Mouse (Mus musculus) liver, embryonic 12.5 days (tissue): Measurements from ENCODE around the gene Scp2. TPM values are rescaled to one million over a fixed set of nuclear protein-coding genes. Genes with fewer than 3 reads are reported as not detected.
A peak's percentile ranks its signal among the peaks of the same experiment; 100 is the strongest.

ENCODE experiments used
- ATAC-seq: fragments of 200-750 bp; cut with Nextera tagmentation; 2 replicates; pipeline ENCODE4 v1.8.0; 2017; ENCODE audit warnings: moderate number of reproducible peaks, mild to moderate bottlenecking, moderate library complexity
- H3K27ac ChIP-seq: fragments of 300-500 bp; sonication (generic); 2 replicates; pipeline ENCODE4 v1.5.1; 2016; ENCODE audit warnings: mild to moderate bottlenecking
- H3K27me3 ChIP-seq: fragments of 300-500 bp; sonication (generic); replicated peaks from 2 replicates; pipeline ENCODE4 v1.6.1; 2016; ENCODE audit warnings: mild to moderate bottlenecking, moderate library complexity
- H3K36me3 ChIP-seq: fragments of 300-500 bp; sonication (generic); 2 replicates; pipeline ENCODE4 v1.6.1; 2016; ENCODE audit warnings: mild to moderate bottlenecking, moderate library complexity
- H3K4me1 ChIP-seq: fragments of 300-500 bp; sonication (generic); 2 replicates; pipeline ENCODE4 v1.6.1; 2016
- H3K4me2 ChIP-seq: fragments of 300-500 bp; sonication (generic); 2 replicates; pipeline ENCODE4 v1.6.1; 2016; ENCODE audit warnings: mild to moderate bottlenecking, moderate library complexity
- H3K4me3 ChIP-seq: fragments of 300-500 bp; sonication (generic); 2 replicates; pipeline ENCODE4 v1.5.1; 2016; ENCODE audit warnings: mild to moderate bottlenecking, moderate library complexity
- H3K9ac ChIP-seq: fragments of 300-500 bp; sonication (generic); 2 replicates; pipeline ENCODE4 v1.6.1; 2016; ENCODE audit warnings: mild to moderate bottlenecking, moderate library complexity
- H3K9me3 ChIP-seq: fragments of 300-500 bp; sonication (generic); replicated peaks from 2 replicates; pipeline ENCODE4 v1.6.1; 2016; ENCODE audit warnings: mild to moderate bottlenecking, moderate library complexity
- WGBS: fragments of 180-500 bp; shearing (Covaris S2); methylation state at CpG from one replicate; pipeline ENCODE4 v1.1.7; 2016; ENCODE audit not compliant: insufficient replicate concordance; 5-methylcytosine and 5-hydroxymethylcytosine counted together
- microRNA-seq: library from miRNA; unstranded; fragments of <30 nt; microRNA quantifications from one replicate; pipeline ENCODE4, GENCODE M21; 2017
- polyA plus RNA-seq: library from polyadenylated mRNA; unstranded; fragments of >200 nt; fragmentation: Nextera tagmentation; extraction: Ambion mirVana; gene quantifications from 2 replicates; pipeline ENCODE4 v1.2.1, GENCODE M21; 2016

Scp2 gene
- polyA plus RNA-seq, 1 experiment from 2014 or later = 198 TPM

GRCm38 (mm10) chr4:108008541-108008940 is 136.3 kb downstream of the Scp2 start:
- Histone ChIP-seq H3K27me3 (peaks cover 9% of the 10 kb centered on the region; the same call in 1 of the 2 replicates), H3K4me3 (no peak overlapping the region), H3K9me3 (no peaks in the 10 kb centered on the region), H3K4me2 (peak overlapping the region; percentile 13), H3K36me3 (no peaks in the 10 kb centered on the region), H3K4me1 (peaks cover 19% of the 10 kb centered on the region), H3K27ac (no peak overlapping the region), H3K9ac (no peak overlapping the region)
- WGBS = 44% methylated on average over 8 of the region's 8 CpGs
- ATAC-seq = peak; percentile 74

- Histone ChIP-seq H3K4me1 (peaks cover 19% of the 10 kb centered on the region), H3K4me3 (no peak overlapping the region), H3K9ac (no peak overlapping the region), H3K27me3 (peaks cover 9% of the 10 kb centered on the region; the same call in 1 of the 2 replicates), H3K36me3 (no peaks in the 10 kb centered on the region), H3K9me3 (no peaks in the 10 kb centered on the region), H3K27ac (no peak overlapping the region), H3K4me2 (no peak overlapping the region)
- ATAC-seq = 0 out of 2 replicates have a peak, but pooled peaks have one; percentile 31
- 59% methylated on average over 7 of the region's 7 CpGs for WGBS
These were observed 137.2 kb downstream of the Scp2 start for GRCm38 (mm10) chr4:108007532-108008103.

DNA sequence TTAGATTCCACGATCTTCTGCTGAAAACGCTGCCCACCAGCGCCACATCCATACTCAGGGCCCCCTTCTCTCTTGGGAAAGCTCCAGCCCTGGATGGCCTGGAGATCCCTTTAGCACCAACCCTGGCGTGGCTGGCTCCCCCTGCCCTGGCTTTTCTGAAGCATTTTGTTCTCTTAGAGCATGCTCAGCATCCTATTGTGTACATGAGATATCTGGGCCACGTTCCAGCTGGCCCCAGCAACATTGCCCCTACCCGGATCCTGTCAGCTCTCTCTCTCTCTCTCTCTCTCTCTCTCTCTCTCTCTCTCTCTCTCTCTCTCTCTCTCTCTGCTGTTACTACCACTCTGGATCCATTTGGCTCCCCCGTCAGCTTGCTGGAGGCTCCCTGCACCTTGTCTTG is 139.5 kb downstream of the Scp2 start:
- WGBS = 60% methylated on average over 7 of the region's 7 CpGs
- Histone ChIP-seq H3K9ac (no peak overlapping the region), H3K9me3 (no peaks in the 10 kb centered on the region), H3K4me3 (no peak overlapping the region), H3K4me1 (peaks cover 19% of the 10 kb centered on the region), H3K27me3 (peaks cover 9% of the 10 kb centered on the region; the same call in 1 of the 2 replicates), H3K4me2 (no peak overlapping the region), H3K27ac (no peak overlapping the region), H3K36me3 (no peaks in the 10 kb centered on the region)
- no peak for ATAC-seq

DNA sequence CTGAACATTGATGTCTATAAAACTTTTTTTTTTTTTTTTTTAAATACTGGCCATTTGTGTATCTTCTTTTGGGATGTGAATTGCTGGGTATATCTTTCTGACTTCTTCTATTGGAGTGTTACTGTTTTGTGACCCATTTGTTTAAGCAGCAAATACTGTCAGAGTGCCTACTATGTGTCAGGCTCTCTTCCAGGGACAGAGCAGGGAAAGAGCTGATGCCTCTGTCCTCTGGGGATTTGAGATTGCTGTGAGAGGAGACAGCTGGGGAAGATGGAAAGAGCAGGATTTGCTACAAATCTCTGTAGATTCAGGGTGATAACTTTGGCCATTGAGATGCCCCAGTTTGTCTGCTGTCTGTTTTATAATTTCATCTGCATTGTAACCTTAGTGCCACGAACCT is 145.4 kb downstream of the Scp2 start:
- H3K9me3 ChIP-seq = no peaks in the 10 kb centered on the region
- ATAC-seq = no peak
- no peak overlapping the region for H3K4me2 ChIP-seq
- H3K4me1 ChIP-seq = no peaks in the 10 kb centered on the region; the same call in 1 of the 2 replicates
- H3K27ac ChIP-seq = no peak overlapping the region
- no peak overlapping the region for H3K4me3 ChIP-seq
- H3K36me3 ChIP-seq = no peaks in the 10 kb centered on the region
- 47% methylated on average over 1 of the region's 1 CpGs for WGBS
- H3K9ac ChIP-seq = no peak overlapping the region
- no peaks in the 10 kb centered on the region; the same call in 1 of the 2 replicates for H3K27me3 ChIP-seq

DNA sequence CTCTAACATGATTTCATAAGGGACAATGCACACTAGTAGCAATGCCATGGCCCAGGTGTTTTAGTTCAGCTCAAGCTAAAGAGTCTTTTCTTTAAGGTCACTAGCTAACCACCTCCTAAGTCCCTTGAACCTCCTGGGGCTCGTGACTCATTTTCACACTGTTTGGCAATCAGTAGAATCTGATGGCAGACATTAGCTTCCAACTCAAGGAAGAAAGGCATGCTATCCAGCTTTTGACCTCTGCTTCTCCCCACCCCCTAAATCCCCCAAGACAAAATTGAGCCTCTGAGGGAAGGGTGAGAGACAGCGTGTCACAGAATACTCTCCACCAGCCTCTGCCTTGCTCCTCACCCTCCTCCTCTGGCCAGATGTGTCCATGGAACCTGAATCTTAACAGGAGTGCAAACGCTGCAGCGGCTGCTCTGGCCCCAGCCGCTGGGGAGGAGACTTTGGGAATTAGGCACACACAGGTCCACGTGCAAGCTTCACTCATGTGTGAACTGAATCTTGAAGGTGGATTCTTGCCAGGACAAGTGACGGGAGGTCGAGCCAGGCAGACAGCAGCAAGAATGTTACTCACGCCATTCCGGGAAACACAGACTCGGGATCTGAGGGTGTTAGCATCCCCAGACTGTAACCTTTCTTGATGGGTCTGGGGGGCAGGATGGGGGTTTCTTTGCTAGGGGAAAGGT is 146.0 kb downstream of the Scp2 start:
- H3K9me3 ChIP-seq = no peaks in the 10 kb centered on the region
- 45% methylated on average over 11 of the region's 11 CpGs for WGBS
- H3K27me3 ChIP-seq = peaks cover 4% of the 10 kb centered on the region; the same call in 1 of the 2 replicates
- no peak overlapping the region for H3K27ac ChIP-seq
- H3K4me1 ChIP-seq = no peaks in the 10 kb centered on the region; the same call in 1 of the 2 replicates
- H3K9ac ChIP-seq = no peak overlapping the region
- no peak for ATAC-seq
- no peak overlapping the region for H3K4me2 ChIP-seq
- H3K4me3 ChIP-seq = no peak overlapping the region
- no peaks in the 10 kb centered on the region for H3K36me3 ChIP-seq

DNA sequence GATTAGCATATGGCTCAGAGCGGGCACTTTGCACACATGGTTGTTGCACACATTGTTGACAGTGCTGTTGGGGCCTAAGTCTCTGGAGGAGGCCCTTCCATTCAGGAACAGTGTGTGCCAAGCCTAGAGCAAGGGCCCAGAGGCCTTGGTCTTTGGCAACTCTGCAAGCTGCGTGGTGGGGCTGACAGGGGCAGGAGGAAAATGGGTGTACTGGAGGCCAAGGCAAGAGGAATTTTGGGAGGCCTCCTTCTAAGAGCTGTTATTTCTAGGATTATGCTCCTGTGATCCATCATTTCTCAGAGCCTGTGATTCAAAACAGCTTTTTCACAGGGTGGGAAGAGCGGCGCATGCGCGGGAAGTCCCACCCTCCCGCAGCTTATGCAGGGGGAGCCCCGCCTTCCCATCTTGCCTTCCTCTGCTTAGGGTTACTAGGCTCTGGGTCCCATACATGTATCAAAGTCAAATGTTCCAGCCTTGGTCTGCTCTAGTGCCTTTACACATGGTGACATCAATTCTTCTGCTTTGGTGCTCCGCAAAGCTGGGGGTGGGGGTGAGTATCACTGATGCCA is 148.3 kb downstream of the Scp2 start:
- Histone ChIP-seq H3K4me1 (no peaks in the 10 kb centered on the region; the same call in 1 of the 2 replicates), H3K27ac (no peak overlapping the region), H3K4me3 (no peak overlapping the region), H3K9ac (no peak overlapping the region), H3K4me2 (no peak overlapping the region), H3K36me3 (no peaks in the 10 kb centered on the region), H3K27me3 (peaks cover 27% of the 10 kb centered on the region), H3K9me3 (no peaks in the 10 kb centered on the region)
- ATAC-seq = no peak
- 84% methylated on average over 9 of the region's 9 CpGs for WGBS

GRCm38 (mm10) chr4:107995727-107996126 is 149.1 kb downstream of the Scp2 start:
- Histone ChIP-seq H3K4me1 (no peaks in the 10 kb centered on the region; the same call in 1 of the 2 replicates), H3K27ac (no peak overlapping the region), H3K27me3 (peaks cover 35% of the 10 kb centered on the region), H3K36me3 (no peaks in the 10 kb centered on the region), H3K9ac (no peak overlapping the region), H3K4me2 (no peak overlapping the region), H3K4me3 (no peak overlapping the region), H3K9me3 (no peaks in the 10 kb centered on the region)
- WGBS = 66% methylated on average over 6 of the region's 6 CpGs
- no peak for ATAC-seq

DNA sequence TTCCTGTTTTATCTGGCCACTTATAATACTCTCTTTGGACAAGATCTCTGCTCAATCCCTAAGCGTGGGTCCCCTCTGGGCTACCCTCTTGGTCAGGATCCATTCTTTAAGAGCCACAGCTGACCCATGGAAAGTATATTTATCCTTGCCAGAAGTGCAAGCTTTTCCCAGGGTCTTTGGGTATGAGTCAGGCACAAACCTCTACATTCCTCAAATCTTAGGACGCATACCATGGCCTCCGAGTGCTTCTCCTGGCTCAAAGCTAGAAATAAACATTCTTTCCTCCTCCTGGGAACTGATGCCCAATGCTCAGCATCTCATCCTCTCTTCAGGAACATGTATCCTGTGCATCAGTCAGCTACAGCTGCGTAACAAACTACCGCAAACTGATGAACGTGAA is 149.8 kb downstream of the Scp2 start:
- H3K9me3 ChIP-seq = no peaks in the 10 kb centered on the region
- H3K4me1 ChIP-seq = no peaks in the 10 kb centered on the region; the same call in 1 of the 2 replicates
- H3K4me3 ChIP-seq = no peak overlapping the region
- 78% methylated on average over 6 of the region's 6 CpGs for WGBS
- H3K4me2 ChIP-seq = no peak overlapping the region
- H3K27me3 ChIP-seq = peaks cover 42% of the 10 kb centered on the region
- no peaks in the 10 kb centered on the region for H3K36me3 ChIP-seq
- no peak overlapping the region for H3K27ac ChIP-seq
- H3K9ac ChIP-seq = no peak overlapping the region
- ATAC-seq = no peak

Small RNA genes lying within 50 kb of the gene (microRNA-seq; reads per million reads assigned to microRNA genes)
- not detected for gene Mir6397

Other genes starting within 250 kb of the Scp2 start
- 40.1 and 42.7 TPM in 2 replicates for gene Cpt2, start 221.4 kb downstream of the Scp2 start, polyA plus RNA-seq
- not detected in 2 replicates for gene Slc1a7, start 176.7 kb downstream of the Scp2 start, polyA plus RNA-seq
- gene Podn, start 48.6 kb downstream of the Scp2 start, polyA plus RNA-seq = 0.10 and 0.23 TPM in 2 replicates
- 8.9 and 10.2 TPM in 2 replicates for gene Echdc2, start 20.4 kb upstream of the Scp2 start, polyA plus RNA-seq
- gene Zyg11a, start 73.0 kb upstream of the Scp2 start, polyA plus RNA-seq = 0.07 and 0.08 TPM in 2 replicates
- 4.0 and 4.5 TPM in 2 replicates for gene Zyg11b, start 156.1 kb upstream of the Scp2 start, polyA plus RNA-seq
- 33.7 and 34.3 TPM in 2 replicates for gene Coa7, start 183.1 kb upstream of the Scp2 start, polyA plus RNA-seq
- 0.32 TPM in 1 of 2 replicates, not detected in the other for gene Shisal2a, start 238.4 kb upstream of the Scp2 start, polyA plus RNA-seq